Mouse (Mus musculus) lung, embryonic 14.5 days (tissue): ENCODE results near the gene Shank2. TPM values are rescaled to one million over a fixed set of nuclear protein-coding genes. Genes with fewer than 3 reads are reported as not detected.

ENCODE experiments used
- ATAC-seq: fragments of 200-750 bp; cut with Nextera tagmentation; 2 replicates; pipeline ENCODE4 v1.8.0; 2017; ENCODE audit warnings: mild to moderate bottlenecking, moderate TSS enrichment, moderate library complexity; ENCODE audit not compliant: insufficient read depth
- DNase-seq: peaks from one replicate; pipeline ENCODE4 v3.0.0-alpha.2; 2015
- H3K27ac ChIP-seq: fragments of 300-500 bp; sonication (generic); 2 replicates; pipeline ENCODE4 v1.5.1; 2014; ENCODE audit warnings: low read depth, mild to moderate bottlenecking, moderate library complexity
- H3K27me3 ChIP-seq: fragments of 300-500 bp; sonication (generic); 2 replicates; pipeline ENCODE4 v1.6.1; 2014; ENCODE audit warnings: low read length, control low read depth; ENCODE audit not compliant: insufficient read depth
- H3K36me3 ChIP-seq: fragments of 300-500 bp; sonication (generic); 2 replicates; pipeline ENCODE4 v1.6.1; 2014; ENCODE audit warnings: control low read depth; ENCODE audit not compliant: insufficient read depth
- H3K4me1 ChIP-seq: fragments of 300-500 bp; sonication (generic); 2 replicates; pipeline ENCODE4 v1.6.1; 2014; ENCODE audit warnings: antibody characterized with exemption, control low read depth; ENCODE audit not compliant: insufficient read depth
- H3K4me2 ChIP-seq: fragments of 300-500 bp; sonication (generic); 2 replicates; pipeline ENCODE4 v1.6.1; 2014; ENCODE audit warnings: mild to moderate bottlenecking
- H3K4me3 ChIP-seq: fragments of 300-500 bp; sonication (generic); 2 replicates; pipeline ENCODE4 v1.5.1; 2014; ENCODE audit warnings: low read depth, low read length
- H3K9ac ChIP-seq: fragments of 300-500 bp; sonication (generic); 2 replicates; pipeline ENCODE4 v1.6.1; 2014
- H3K9me3 ChIP-seq: fragments of 300-500 bp; sonication (generic); 2 replicates; pipeline ENCODE4 v1.6.1; 2016; ENCODE audit warnings: low read depth, low read length, control low read depth
- CTCF ChIP-seq: IDR thresholded peaks from 2 replicates; pipeline ENCODE4 v1.5.1; 2016; ENCODE audit warnings: antibody characterized with exemption, low read depth
- WGBS: fragments of 180-500 bp; shearing (Covaris S2); extraction: QIAGEN DNeasy Blood & Tissue Kit; methylation state at CpG from one replicate; pipeline ENCODE4 v1.1.7; 2014; 5-methylcytosine and 5-hydroxymethylcytosine counted together
- polyA plus RNA-seq: library from polyadenylated mRNA; unstranded; fragments of >200 nt; fragmentation: Nextera tagmentation; extraction: Ambion mirVana; gene quantifications from 2 replicates; pipeline ENCODE4 v1.2.1, GENCODE M21; 2014

The Shank2 gene
- polyA plus RNA-seq, 1 experiment from 2014 or later: 2.1 TPM

- Histone ChIP-seq H3K27ac (no peak overlapping the region), H3K27me3 (no peaks in the 10 kb centered on the region), H3K4me1 (no peaks in the 10 kb centered on the region), H3K4me3 (no peak overlapping the region), H3K9ac (no peak overlapping the region), H3K4me2 (no peak overlapping the region), H3K9me3 (no peaks in the 10 kb centered on the region), H3K36me3 (no peaks in the 10 kb centered on the region)
- ATAC-seq: no peak
- DNase-seq: peak; percentile 12
- no peak for TF ChIP-seq CTCF
- 70% methylated on average over 4 of the region's 4 CpGs for WGBS
Observed at GRCm38 (mm10) chr7:144142036-144142435, 140.3 kb downstream of the Shank2 start.

- no peaks in the 10 kb centered on the region for H3K36me3 ChIP-seq
- H3K4me3 ChIP-seq: no peak overlapping the region
- no peak for TF ChIP-seq CTCF
- DNase-seq (no peak), ATAC-seq (no peak)
- 50% methylated on average over 2 of the region's 2 CpGs for WGBS
- H3K4me1 ChIP-seq: no peaks in the 10 kb centered on the region
- H3K9ac ChIP-seq: no peak overlapping the region
- no peaks in the 10 kb centered on the region for H3K9me3 ChIP-seq
- no peaks in the 10 kb centered on the region for H3K27me3 ChIP-seq
- H3K27ac ChIP-seq: no peak overlapping the region
- H3K4me2 ChIP-seq: no peak overlapping the region
Observed at GRCm38 (mm10) chr7:144143941-144144340, 142.2 kb downstream of the Shank2 start.

DNA sequence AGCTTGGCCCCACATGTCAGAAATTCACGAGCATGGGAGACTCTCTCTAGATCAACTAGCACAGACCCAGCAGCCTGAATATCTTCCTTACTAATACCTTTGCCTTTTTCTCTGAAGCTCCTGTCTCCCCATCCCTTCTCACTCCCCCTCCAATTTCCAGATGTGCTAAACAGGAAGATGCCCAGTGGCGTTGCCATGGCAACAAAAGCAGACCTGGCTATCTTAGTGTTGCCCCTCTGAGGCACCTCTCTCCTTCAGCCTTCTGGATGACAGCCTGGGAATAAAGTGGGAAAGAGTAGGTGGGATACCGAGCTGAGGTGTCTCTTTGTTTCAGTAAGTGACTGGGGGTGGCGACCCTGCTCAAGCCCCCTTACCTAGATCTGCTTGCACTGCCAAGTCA is 146.4 kb downstream of the Shank2 start:
- no peaks in the 10 kb centered on the region for H3K9me3 ChIP-seq
- H3K27me3 ChIP-seq: no peaks in the 10 kb centered on the region
- WGBS: 65% methylated on average over 4 of the region's 4 CpGs
- H3K9ac ChIP-seq: no peak overlapping the region
- H3K36me3 ChIP-seq: no peaks in the 10 kb centered on the region
- no peak overlapping the region for H3K4me3 ChIP-seq
- ATAC-seq: no peak
- H3K27ac ChIP-seq: no peak overlapping the region
- H3K4me2 ChIP-seq: no peak overlapping the region
- H3K4me1 ChIP-seq: no peaks in the 10 kb centered on the region
- TF ChIP-seq CTCF: no peak
- DNase-seq: no peak

- no peak overlapping the region for H3K4me3 ChIP-seq
- DNase-seq: peak; percentile 34
- no peaks in the 10 kb centered on the region for H3K27me3 ChIP-seq
- H3K4me2 ChIP-seq: no peak overlapping the region
- TF ChIP-seq CTCF: no peak
- no peaks in the 10 kb centered on the region for H3K36me3 ChIP-seq
- no peaks in the 10 kb centered on the region for H3K4me1 ChIP-seq
- no peak overlapping the region for H3K9ac ChIP-seq
- WGBS: 52% methylated on average over 4 of the region's 4 CpGs
- H3K9me3 ChIP-seq: no peaks in the 10 kb centered on the region
- ATAC-seq: peak; percentile 41; the same call in 1 of the 2 replicates
- no peak overlapping the region for H3K27ac ChIP-seq
Observed at GRCm38 (mm10) chr7:144153124-144153523, 151.4 kb downstream of the Shank2 start.

GRCm38 (mm10) chr7:144153682-144154081 is 152.0 kb downstream of the Shank2 start:
- no peak for DNase-seq
- Histone ChIP-seq H3K4me3 (no peak overlapping the region), H3K27me3 (no peaks in the 10 kb centered on the region), H3K4me2 (no peak overlapping the region), H3K9ac (no peak overlapping the region), H3K27ac (no peak overlapping the region), H3K36me3 (no peaks in the 10 kb centered on the region), H3K4me1 (no peaks in the 10 kb centered on the region), H3K9me3 (no peaks in the 10 kb centered on the region)
- WGBS: 56% methylated on average over 8 of the region's 8 CpGs
- TF ChIP-seq CTCF: no peak
- no peak for ATAC-seq

GRCm38 (mm10) chr7:144157936-144158335 is 156.2 kb downstream of the Shank2 start:
- DNase-seq (no peak), ATAC-seq (no peak)
- H3K36me3 ChIP-seq: no peaks in the 10 kb centered on the region
- no peak overlapping the region for H3K9ac ChIP-seq
- no peaks in the 10 kb centered on the region for H3K9me3 ChIP-seq
- no peak overlapping the region for H3K27ac ChIP-seq
- no peaks in the 10 kb centered on the region for H3K4me1 ChIP-seq
- no peaks in the 10 kb centered on the region for H3K27me3 ChIP-seq
- no peak overlapping the region for H3K4me2 ChIP-seq
- no peak overlapping the region for H3K4me3 ChIP-seq
- WGBS: 86% methylated on average over 8 of the region's 8 CpGs
- TF ChIP-seq CTCF: no peak

DNA sequence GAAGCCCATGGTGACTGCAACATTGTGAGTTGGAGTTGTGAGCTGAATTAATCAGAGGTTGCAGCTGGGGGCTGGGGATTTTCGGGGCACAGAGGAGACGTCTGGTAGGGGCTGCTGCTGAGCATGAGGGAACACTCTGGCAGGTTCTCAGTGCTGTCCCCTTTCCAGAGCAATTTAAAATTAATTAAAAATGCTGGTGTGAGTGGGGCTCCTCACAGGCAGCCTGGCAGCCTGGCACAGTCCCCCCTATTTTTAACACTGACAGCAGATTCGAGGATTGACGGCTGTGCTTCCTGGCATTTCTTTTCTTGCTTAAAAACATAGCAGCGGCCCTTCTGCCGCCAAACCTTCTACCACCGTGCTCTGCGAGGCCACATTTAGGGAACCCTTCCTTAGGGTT is 157.8 kb downstream of the Shank2 start:
- Histone ChIP-seq H3K4me2 (no peak overlapping the region), H3K36me3 (no peaks in the 10 kb centered on the region), H3K9ac (no peak overlapping the region), H3K27me3 (no peaks in the 10 kb centered on the region), H3K27ac (no peak overlapping the region), H3K9me3 (no peaks in the 10 kb centered on the region), H3K4me1 (no peaks in the 10 kb centered on the region), H3K4me3 (no peak overlapping the region)
- WGBS: 81% methylated on average over 8 of the region's 8 CpGs
- no peak for DNase-seq
- no peak for TF ChIP-seq CTCF
- no peak for ATAC-seq

- 63% methylated on average over 2 of the region's 2 CpGs for WGBS
- Histone ChIP-seq H3K36me3 (no peaks in the 10 kb centered on the region), H3K4me3 (no peak overlapping the region), H3K9me3 (no peaks in the 10 kb centered on the region), H3K27me3 (no peaks in the 10 kb centered on the region), H3K4me2 (no peak overlapping the region), H3K4me1 (no peaks in the 10 kb centered on the region), H3K27ac (no peak overlapping the region), H3K9ac (no peak overlapping the region)
- DNase-seq: peak; percentile 50
- no peak for ATAC-seq
- TF ChIP-seq CTCF: no peak
Observed at GRCm38 (mm10) chr7:144160066-144160465, 158.3 kb downstream of the Shank2 start.
